Mouse (Mus musculus) heart, postnatal 0 days (tissue): ENCODE measurements around the gene Gm42372. TPM values are rescaled to one million over a fixed set of nuclear protein-coding genes. Genes with fewer than 3 reads are reported as not detected.

ENCODE experiments used
- ATAC-seq: fragments of 200-750 bp; cut with Nextera tagmentation; 2 replicates; pipeline ENCODE4 v1.8.0; 2017; ENCODE audit warnings: low read depth, moderate number of reproducible peaks, moderate library complexity; ENCODE audit not compliant: insufficient read depth
- DNase-seq: peaks from one replicate; pipeline ENCODE4 v3.0.0-alpha.2; 2016; ENCODE audit warnings: low spot score
- H3K27ac ChIP-seq: fragments of 300-500 bp; sonication (generic); 2 replicates; pipeline ENCODE4 v1.5.1; 2014; ENCODE audit warnings: low read depth, mild to moderate bottlenecking
- H3K27me3 ChIP-seq: fragments of 300-500 bp; sonication (generic); 2 replicates; pipeline ENCODE4 v1.6.1; 2014; ENCODE audit warnings: low read length, mixed read lengths; ENCODE audit not compliant: control insufficient read depth, insufficient read depth
- H3K36me3 ChIP-seq: fragments of 300-500 bp; sonication (generic); replicated peaks from 2 replicates; pipeline ENCODE4 v1.6.1; 2014; ENCODE audit warnings: low read length, mixed read lengths; ENCODE audit not compliant: control insufficient read depth, insufficient read depth
- H3K4me1 ChIP-seq: fragments of 300-500 bp; sonication (generic); 2 replicates; pipeline ENCODE4 v1.6.1; 2014; ENCODE audit warnings: antibody characterized with exemption; ENCODE audit not compliant: control insufficient read depth, insufficient read depth
- H3K4me2 ChIP-seq: fragments of 300-500 bp; sonication (generic); 2 replicates; pipeline ENCODE4 v1.6.1; 2014; ENCODE audit warnings: low read depth, mild to moderate bottlenecking, low read length, moderate library complexity
- H3K4me3 ChIP-seq: fragments of 300-500 bp; sonication (generic); 2 replicates; pipeline ENCODE4 v1.5.1; 2014; ENCODE audit warnings: low read depth, low read length
- H3K9ac ChIP-seq: fragments of 300-500 bp; sonication (generic); replicated peaks from 2 replicates; pipeline ENCODE4 v1.6.1; 2014; ENCODE audit warnings: low read depth, low read length, mixed read lengths
- H3K9me3 ChIP-seq: fragments of 300-500 bp; sonication (generic); replicated peaks from 2 replicates; pipeline ENCODE4 v1.6.1; 2016; ENCODE audit warnings: low read length; ENCODE audit not compliant: control insufficient read depth
- CTCF ChIP-seq: IDR thresholded peaks from 2 replicates; pipeline ENCODE4 v1.5.1; 2016; ENCODE audit warnings: antibody characterized with exemption, control low read depth, low read depth
- EP300 ChIP-seq: IDR thresholded peaks from 2 replicates; pipeline ENCODE4 v1.6.1; 2016; ENCODE audit warnings: antibody characterized with exemption, low read depth
- WGBS: fragments of 180-500 bp; shearing (Covaris S2); extraction: QIAGEN DNeasy Blood & Tissue Kit; methylation state at CpG from one replicate; pipeline ENCODE4 v1.1.7; 2014; 5-methylcytosine and 5-hydroxymethylcytosine counted together
- polyA plus RNA-seq: library from polyadenylated mRNA; unstranded; fragments of >200 nt; fragmentation: Nextera tagmentation; extraction: Ambion mirVana; gene quantifications from 2 replicates; pipeline ENCODE4 v1.2.1, GENCODE M21; 2015
- total RNA-seq: library from RNA; depleted of rRNA; stranded (reverse); fragments of >200 nt; gene quantifications from 2 replicates; pipeline ENCODE4 v1.2.3, GENCODE M21; 2014; ENCODE audit warnings: low replicate concordance

Gm42372 gene
- total and polyA plus RNA-seq, 2 experiments from 2014 or later: not detected

DNA sequence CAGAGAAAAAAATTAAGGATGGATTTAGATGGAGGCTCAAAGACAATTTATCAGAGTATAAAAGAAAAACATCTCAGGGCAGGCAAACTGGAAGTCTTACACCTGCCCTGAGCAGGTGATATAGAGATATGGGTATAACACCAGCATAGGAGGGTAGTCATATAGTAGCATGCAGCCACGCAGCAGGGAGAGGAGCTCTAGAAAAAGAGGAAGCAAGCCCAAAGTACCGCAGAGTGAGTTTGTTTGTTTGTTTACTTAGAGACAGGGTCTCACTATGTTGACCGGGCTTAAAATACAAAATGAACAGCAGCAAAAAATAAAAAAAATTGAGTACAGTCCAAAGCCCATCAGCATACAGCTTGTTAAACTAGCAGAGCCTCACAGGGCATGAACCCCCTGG is 11.7 kb upstream of the Gm42372 start:
- H3K36me3 ChIP-seq: no peaks in the 10 kb centered on the region
- H3K4me2 ChIP-seq: no peak overlapping the region
- ATAC-seq: no peak
- no peaks in the 10 kb centered on the region for H3K27me3 ChIP-seq
- no peak overlapping the region for H3K27ac ChIP-seq
- WGBS: 83% methylated on average over 3 of the region's 3 CpGs
- DNase-seq: no peak
- TF ChIP-seq CTCF: no peak
- TF ChIP-seq EP300: no peak
- no peaks in the 10 kb centered on the region for H3K9me3 ChIP-seq
- 0 out of 2 replicates have a peak, but pooled peaks cover 8% of the 10 kb centered on the region for H3K4me1 ChIP-seq
- no peak overlapping the region for H3K4me3 ChIP-seq
- H3K9ac ChIP-seq: no peak overlapping the region

DNA sequence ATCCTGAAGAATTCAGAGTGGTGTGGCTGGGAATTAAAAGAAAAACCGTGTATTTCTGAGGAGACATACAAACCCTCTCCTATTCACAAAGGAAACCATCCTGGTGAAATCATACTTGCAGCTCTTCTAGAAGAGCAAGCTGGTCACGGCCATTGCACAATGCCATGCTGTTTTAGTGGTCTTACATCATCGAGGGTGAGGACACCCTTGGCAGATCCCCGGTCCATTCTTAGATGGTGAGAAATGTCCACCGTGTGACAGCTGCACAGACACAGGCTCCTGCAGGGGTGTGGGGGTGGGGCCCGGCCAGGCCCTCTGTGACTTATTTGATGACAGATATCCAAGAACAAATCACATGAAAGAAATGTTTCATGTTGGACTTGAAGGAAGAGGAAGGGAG is 8.9 kb upstream of the Gm42372 start:
- H3K36me3 ChIP-seq: no peaks in the 10 kb centered on the region
- WGBS: 15% methylated on average over 6 of the region's 6 CpGs
- peak; percentile 73 for DNase-seq
- 0 out of 2 replicates have a peak overlapping the region, but pooled peaks have one; percentile 53 for H3K27ac ChIP-seq
- no peak overlapping the region for H3K4me2 ChIP-seq
- H3K4me3 ChIP-seq: no peak overlapping the region
- no peaks in the 10 kb centered on the region for H3K9me3 ChIP-seq
- TF ChIP-seq EP300 (peak; percentile 52; the same call in 1 of the 2 replicates), CTCF (no peak)
- H3K27me3 ChIP-seq: no peaks in the 10 kb centered on the region
- H3K4me1 ChIP-seq: 0 out of 2 replicates have a peak, but pooled peaks cover 8% of the 10 kb centered on the region
- H3K9ac ChIP-seq: no peak overlapping the region
- ATAC-seq: peak; percentile 91

DNA sequence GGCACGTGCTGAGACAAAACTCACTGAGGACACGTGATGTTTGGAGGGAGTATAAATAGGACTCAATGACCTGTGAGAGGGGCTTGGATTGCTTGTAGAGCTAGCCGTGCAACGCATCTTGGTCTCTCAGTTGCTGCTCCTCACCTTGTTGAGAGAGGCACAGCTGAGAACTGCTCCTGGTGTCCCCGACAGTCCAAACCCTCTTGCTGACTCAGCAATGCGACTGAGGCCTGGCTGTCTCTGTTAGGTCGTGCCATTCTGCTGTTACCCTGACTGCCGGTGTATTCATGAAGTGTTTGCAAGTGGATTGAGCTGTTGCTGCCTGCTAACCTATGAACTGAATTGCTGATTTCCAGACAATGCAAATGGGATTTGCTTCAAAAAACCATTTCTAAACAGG is 6.6 kb upstream of the Gm42372 start:
- WGBS: 40% methylated on average over 8 of the region's 8 CpGs
- DNase-seq (no peak), ATAC-seq (no peak)
- Histone ChIP-seq H3K4me1 (peaks cover 21% of the 10 kb centered on the region; the same call in 1 of the 2 replicates), H3K4me2 (no peak overlapping the region), H3K36me3 (no peaks in the 10 kb centered on the region), H3K4me3 (no peak overlapping the region), H3K9me3 (no peaks in the 10 kb centered on the region), H3K27me3 (no peaks in the 10 kb centered on the region), H3K27ac (no peak overlapping the region), H3K9ac (no peak overlapping the region)
- TF ChIP-seq EP300: no peak
- no peak for TF ChIP-seq CTCF

DNA sequence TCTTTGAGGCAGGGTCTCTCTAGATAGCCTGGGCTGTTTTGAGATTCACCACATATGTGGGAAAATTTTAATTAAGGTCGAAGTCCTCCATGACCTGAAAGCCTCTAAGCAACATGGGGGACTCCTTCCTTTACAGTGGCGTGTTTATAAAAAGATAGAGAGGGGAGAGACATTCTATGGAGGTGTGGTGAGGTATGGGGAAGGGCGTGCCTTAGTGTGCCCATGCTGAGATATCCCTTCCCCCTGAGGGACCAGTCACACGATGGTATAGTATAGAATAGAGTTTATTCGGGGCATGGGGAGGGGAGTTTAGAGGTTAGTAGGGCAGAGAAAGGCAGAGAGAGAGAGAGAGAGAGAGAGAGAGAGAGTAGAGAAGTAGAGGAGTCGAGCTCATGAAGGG is 4.7 kb upstream of the Gm42372 start:
- no peaks in the 10 kb centered on the region for H3K9me3 ChIP-seq
- H3K36me3 ChIP-seq: no peaks in the 10 kb centered on the region
- H3K4me1 ChIP-seq: peaks cover 21% of the 10 kb centered on the region; the same call in 1 of the 2 replicates
- DNase-seq: no peak
- WGBS: 81% methylated on average over 6 of the region's 6 CpGs
- H3K9ac ChIP-seq: no peak overlapping the region
- no peak overlapping the region for H3K4me2 ChIP-seq
- H3K27ac ChIP-seq: no peak overlapping the region
- TF ChIP-seq CTCF (no peak), EP300 (no peak)
- no peak for ATAC-seq
- H3K27me3 ChIP-seq: no peaks in the 10 kb centered on the region
- H3K4me3 ChIP-seq: no peak overlapping the region

DNA sequence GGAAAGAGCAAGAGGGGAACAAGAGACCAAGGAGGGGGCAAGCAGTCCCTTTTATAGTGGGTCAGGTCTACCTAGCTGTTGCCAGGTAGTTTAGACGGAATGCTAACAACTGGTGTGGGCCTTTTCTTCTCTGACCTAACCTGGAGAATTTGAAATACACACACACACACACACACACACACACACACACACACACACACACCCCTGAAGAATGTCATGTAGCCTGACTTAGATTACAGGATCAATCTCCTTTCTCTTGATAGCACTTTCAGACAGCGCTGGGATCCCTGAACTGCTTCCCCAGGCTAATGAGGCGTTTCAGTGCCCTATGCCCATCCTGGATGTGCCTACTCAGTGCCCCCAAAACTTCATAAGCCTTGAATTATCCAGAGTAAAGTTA is 4.3 kb upstream of the Gm42372 start:
- no peak for TF ChIP-seq CTCF
- Histone ChIP-seq H3K9me3 (no peaks in the 10 kb centered on the region), H3K9ac (no peak overlapping the region), H3K27me3 (no peaks in the 10 kb centered on the region), H3K4me1 (peaks cover 21% of the 10 kb centered on the region; the same call in 1 of the 2 replicates), H3K4me3 (no peak overlapping the region), H3K36me3 (no peaks in the 10 kb centered on the region), H3K27ac (no peak overlapping the region), H3K4me2 (no peak overlapping the region)
- WGBS: 83% methylated on average over 3 of the region's 3 CpGs
- ATAC-seq (no peak), DNase-seq (no peak)

DNA sequence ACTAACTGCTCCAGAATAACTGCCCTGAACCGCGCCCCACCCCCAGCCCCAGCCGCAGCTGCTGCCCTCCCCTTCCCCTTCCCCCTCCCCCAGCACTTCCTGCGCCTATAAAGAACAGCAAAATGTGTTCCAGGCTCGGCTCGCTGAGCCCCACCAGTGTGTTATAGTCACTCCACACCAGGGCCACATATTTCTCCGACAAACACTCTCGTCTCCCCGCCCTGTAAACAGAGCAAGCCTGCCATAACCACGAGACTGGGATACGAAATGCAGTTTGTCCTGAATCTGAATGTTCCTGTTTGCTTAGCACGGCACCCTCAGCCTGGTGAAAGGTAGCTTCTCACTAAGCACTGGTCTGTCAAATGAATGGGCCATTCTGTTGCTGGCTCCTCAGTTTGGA is 2.5 kb upstream of the Gm42372 start:
- H3K27me3 ChIP-seq: no peaks in the 10 kb centered on the region
- DNase-seq (peak; percentile 53), ATAC-seq (peak; percentile 57)
- H3K4me2 ChIP-seq: peak overlapping the region; percentile 65
- H3K4me3 ChIP-seq: peak overlapping the region; percentile 28
- H3K4me1 ChIP-seq: peaks cover 12% of the 10 kb centered on the region; the same call in 1 of the 2 replicates
- under 1% methylated on average over 12 of the region's 12 CpGs for WGBS
- H3K9ac ChIP-seq: 0 out of 2 replicates have a peak overlapping the region, but pooled peaks have one; percentile 42
- no peaks in the 10 kb centered on the region for H3K9me3 ChIP-seq
- TF ChIP-seq CTCF (no peak), EP300 (no peak)
- no peaks in the 10 kb centered on the region for H3K36me3 ChIP-seq
- peak overlapping the region; percentile 82 for H3K27ac ChIP-seq
